Mouse (Mus musculus) midbrain, embryonic 16.5 days (tissue): Measurements from ENCODE around the gene Magi2. TPM values are rescaled to one million over a fixed set of nuclear protein-coding genes. Genes with fewer than 3 reads are reported as not detected.

Source experiments
- ATAC-seq: fragments of 200-750 bp; cut with Nextera tagmentation; 2 replicates; pipeline ENCODE4 v1.8.0; 2017; ENCODE audit warnings: moderate TSS enrichment
- H3K27ac ChIP-seq: fragments of 300-500 bp; sonication (generic); 2 replicates; pipeline ENCODE4 v1.5.1; 2014; ENCODE audit warnings: mild to moderate bottlenecking, low read length, mixed read lengths
- H3K27me3 ChIP-seq: fragments of 300-500 bp; sonication (generic); 2 replicates; pipeline ENCODE4 v1.6.1; 2014; ENCODE audit warnings: low read depth, low read length, mixed read lengths; ENCODE audit not compliant: control insufficient read depth, insufficient read depth
- H3K36me3 ChIP-seq: fragments of 300-500 bp; sonication (generic); 2 replicates; pipeline ENCODE4 v1.6.1; 2014; ENCODE audit warnings: mild to moderate bottlenecking, low read length, moderate library complexity, mixed read lengths; ENCODE audit not compliant: control insufficient read depth, insufficient read depth
- H3K4me1 ChIP-seq: fragments of 300-500 bp; sonication (generic); 2 replicates; pipeline ENCODE4 v1.6.1; 2014; ENCODE audit warnings: mild to moderate bottlenecking, low read length, mixed read lengths; ENCODE audit not compliant: control insufficient read depth, insufficient read depth
- H3K4me2 ChIP-seq: fragments of 300-500 bp; sonication (generic); 2 replicates; pipeline ENCODE4 v1.6.1; 2014; ENCODE audit warnings: mild to moderate bottlenecking, low read length, mixed read lengths
- H3K4me3 ChIP-seq: fragments of 300-500 bp; sonication (generic); 2 replicates; pipeline ENCODE4 v1.5.1; 2014; ENCODE audit warnings: low read depth, mild to moderate bottlenecking, low read length, moderate library complexity, mixed read lengths
- H3K9ac ChIP-seq: fragments of 300-500 bp; sonication (generic); 2 replicates; pipeline ENCODE4 v1.6.1; 2014; ENCODE audit warnings: low read depth, low read length, mixed read lengths
- H3K9me3 ChIP-seq: fragments of 300-500 bp; sonication (generic); replicated peaks from 2 replicates; pipeline ENCODE4 v1.6.1; 2014; ENCODE audit warnings: mild to moderate bottlenecking, low read length, mixed read lengths; ENCODE audit not compliant: control insufficient read depth, poor library complexity, severe bottlenecking
- WGBS: fragments of 180-500 bp; shearing (Covaris S2); extraction: QIAGEN DNeasy Blood & Tissue Kit; methylation state at CpG from one replicate; pipeline ENCODE4 v1.1.7; 2014; 5-methylcytosine and 5-hydroxymethylcytosine counted together
- polyA plus RNA-seq: library from polyadenylated mRNA; unstranded; fragments of >200 nt; fragmentation: Nextera tagmentation; extraction: Ambion mirVana; gene quantifications from 2 replicates; pipeline ENCODE4 v1.2.1, GENCODE M21; 2015

Gene Magi2
- polyA plus RNA-seq, 1 experiment from 2014 or later = 33.0 TPM

DNA sequence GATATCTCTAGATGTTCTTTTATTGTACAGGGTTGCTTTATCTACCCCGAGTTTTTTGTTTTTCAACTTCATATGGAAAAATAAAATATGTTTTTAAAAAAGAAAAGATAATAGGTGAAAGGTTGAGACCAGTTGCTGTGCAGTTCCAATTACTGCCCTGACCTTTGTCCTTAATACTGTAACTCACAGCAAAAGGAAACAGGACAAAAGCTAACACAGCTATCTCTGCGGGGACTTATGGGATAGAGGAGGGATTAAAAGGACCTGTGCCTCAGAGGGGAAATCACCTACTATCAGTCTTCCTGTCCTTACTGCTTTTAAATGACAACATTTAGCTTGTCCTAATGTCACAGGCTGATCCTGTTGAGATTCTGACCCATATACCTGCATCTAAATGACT is 599.1 kb downstream of the Magi2 start:
- no peak overlapping the region for H3K27ac ChIP-seq
- 76% methylated on average over 2 of the region's 2 CpGs for WGBS
- H3K4me3 ChIP-seq = no peak overlapping the region
- no peaks in the 10 kb centered on the region for H3K4me1 ChIP-seq
- H3K9ac ChIP-seq = no peak overlapping the region
- H3K4me2 ChIP-seq = no peak overlapping the region
- no peaks in the 10 kb centered on the region for H3K27me3 ChIP-seq
- no peaks in the 10 kb centered on the region for H3K36me3 ChIP-seq
- H3K9me3 ChIP-seq = no peaks in the 10 kb centered on the region
- ATAC-seq = no peak

DNA sequence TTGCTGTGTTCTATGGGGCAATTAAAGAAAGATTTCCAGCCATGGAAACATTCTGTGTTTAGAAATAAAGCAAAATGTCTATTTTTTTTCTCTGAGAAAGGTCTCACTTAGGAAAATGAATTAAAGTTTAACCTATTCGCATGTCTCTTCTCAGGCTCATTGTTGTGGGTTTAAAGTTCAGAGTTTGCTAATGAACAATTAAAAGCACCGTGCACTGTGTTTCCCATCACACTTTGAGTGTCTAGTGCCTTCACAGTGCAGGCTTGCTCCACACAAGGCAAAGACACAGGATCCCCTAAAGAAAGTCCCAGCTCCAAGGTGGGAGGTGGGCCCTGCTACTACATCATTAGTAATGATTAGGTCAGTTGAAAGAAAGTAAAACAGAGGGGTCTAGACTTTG is 602.5 kb downstream of the Magi2 start:
- H3K36me3 ChIP-seq = no peaks in the 10 kb centered on the region
- no peak overlapping the region for H3K4me3 ChIP-seq
- no peaks in the 10 kb centered on the region for H3K4me1 ChIP-seq
- 88% methylated on average over 2 of the region's 2 CpGs for WGBS
- no peak overlapping the region for H3K9ac ChIP-seq
- no peaks in the 10 kb centered on the region for H3K27me3 ChIP-seq
- no peak overlapping the region for H3K27ac ChIP-seq
- no peak for ATAC-seq
- no peak overlapping the region for H3K4me2 ChIP-seq
- H3K9me3 ChIP-seq = no peaks in the 10 kb centered on the region

DNA sequence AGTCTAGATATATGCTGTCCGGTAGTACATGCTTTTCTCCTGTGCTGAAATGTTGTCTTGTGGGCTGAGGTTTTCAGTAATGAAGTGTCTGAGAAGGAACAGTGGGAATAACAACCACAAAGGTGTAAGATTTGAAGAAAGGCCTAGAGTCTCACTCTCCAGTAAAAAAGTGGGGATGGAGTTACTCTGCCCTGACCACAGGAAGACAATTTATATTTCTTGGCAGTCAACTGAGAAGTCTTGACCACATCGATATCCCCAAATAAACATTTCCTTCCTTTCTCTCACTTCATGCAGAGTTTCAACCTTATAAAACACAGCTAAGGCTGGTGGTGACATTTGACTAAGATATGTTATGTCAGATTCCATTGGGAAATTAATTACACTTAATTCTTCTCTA is 636.0 kb downstream of the Magi2 start:
- H3K4me1 ChIP-seq = no peaks in the 10 kb centered on the region
- no peak overlapping the region for H3K27ac ChIP-seq
- H3K9ac ChIP-seq = no peak overlapping the region
- H3K36me3 ChIP-seq = no peaks in the 10 kb centered on the region
- no peaks in the 10 kb centered on the region for H3K9me3 ChIP-seq
- no peak overlapping the region for H3K4me3 ChIP-seq
- no peak for ATAC-seq
- 89% methylated on average over 2 of the region's 2 CpGs for WGBS
- H3K27me3 ChIP-seq = no peaks in the 10 kb centered on the region
- no peak overlapping the region for H3K4me2 ChIP-seq

DNA sequence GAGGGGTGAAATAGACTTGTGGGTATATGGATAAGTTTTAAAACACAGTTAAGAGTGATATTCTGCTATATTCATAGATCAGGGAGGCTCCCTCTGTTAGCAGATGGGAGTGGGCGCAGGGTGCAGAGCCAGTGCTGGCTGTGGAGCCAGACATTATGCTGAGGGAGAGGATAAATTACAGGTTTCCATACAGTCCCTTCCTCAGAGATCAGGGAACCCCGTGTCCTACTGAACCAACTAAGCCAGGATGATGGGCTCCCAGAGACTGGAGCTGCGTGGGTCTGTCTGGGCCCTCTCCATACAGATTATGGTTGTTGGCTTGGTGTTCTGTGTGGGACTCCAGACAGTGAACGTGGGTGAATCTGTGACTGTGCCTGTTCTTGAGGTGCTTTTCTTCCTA is 643.6 kb downstream of the Magi2 start:
- Histone ChIP-seq H3K27me3 (no peaks in the 10 kb centered on the region), H3K4me1 (no peaks in the 10 kb centered on the region), H3K4me3 (no peak overlapping the region), H3K9me3 (no peaks in the 10 kb centered on the region), H3K9ac (no peak overlapping the region), H3K36me3 (no peaks in the 10 kb centered on the region), H3K4me2 (no peak overlapping the region), H3K27ac (no peak overlapping the region)
- WGBS = 91% methylated on average over 4 of the region's 4 CpGs
- ATAC-seq = no peak

DNA sequence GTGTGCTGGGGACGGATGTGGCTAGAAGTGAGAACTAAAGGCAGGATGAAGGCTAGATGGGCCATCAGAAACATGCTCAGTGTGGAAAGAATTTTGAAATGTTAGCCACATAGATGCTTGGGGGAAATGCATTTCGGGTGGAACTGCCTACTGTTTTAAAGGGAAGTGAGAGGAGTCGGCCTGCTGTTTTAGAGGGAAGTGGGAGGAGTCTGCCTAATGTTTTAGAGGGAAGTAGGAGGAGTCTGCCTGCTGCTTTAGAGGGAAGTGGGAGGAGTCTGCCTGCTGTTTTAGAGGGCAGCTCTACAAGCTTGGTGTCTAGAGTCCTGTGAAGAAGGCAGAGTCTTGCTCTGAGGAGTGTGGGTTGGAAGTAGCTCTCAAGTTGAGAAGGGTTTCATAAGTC is 664.9 kb downstream of the Magi2 start:
- no peak overlapping the region for H3K27ac ChIP-seq
- no peaks in the 10 kb centered on the region for H3K9me3 ChIP-seq
- no peak overlapping the region for H3K4me3 ChIP-seq
- no peaks in the 10 kb centered on the region for H3K36me3 ChIP-seq
- H3K4me1 ChIP-seq = no peaks in the 10 kb centered on the region
- no peaks in the 10 kb centered on the region for H3K27me3 ChIP-seq
- WGBS = 78% methylated on average over 3 of the region's 3 CpGs
- no peak overlapping the region for H3K9ac ChIP-seq
- ATAC-seq = no peak
- H3K4me2 ChIP-seq = no peak overlapping the region

DNA sequence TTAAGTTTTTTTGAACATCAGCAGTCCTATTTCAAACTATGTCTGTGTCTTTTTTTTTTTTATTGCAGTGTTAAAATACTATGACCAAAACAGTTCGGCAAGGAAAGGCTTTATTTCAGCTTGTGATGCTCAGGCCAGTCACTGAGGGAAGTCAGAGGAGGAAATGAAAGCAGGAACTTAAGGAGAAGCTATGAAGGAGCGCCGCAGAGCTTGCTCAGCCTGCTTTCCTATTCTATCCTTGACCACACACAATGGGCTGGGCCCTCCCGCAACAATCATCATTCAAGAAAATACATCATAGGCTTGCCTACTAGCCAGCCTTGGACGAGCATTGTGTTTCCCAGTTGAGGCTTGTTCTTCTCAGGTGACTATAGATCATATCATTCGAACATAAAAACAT is 669.1 kb downstream of the Magi2 start:
- 83% methylated on average over 6 of the region's 6 CpGs for WGBS
- H3K36me3 ChIP-seq = no peaks in the 10 kb centered on the region
- H3K9me3 ChIP-seq = no peaks in the 10 kb centered on the region
- no peak overlapping the region for H3K27ac ChIP-seq
- H3K27me3 ChIP-seq = no peaks in the 10 kb centered on the region
- no peak overlapping the region for H3K9ac ChIP-seq
- ATAC-seq = no peak
- no peaks in the 10 kb centered on the region for H3K4me1 ChIP-seq
- no peak overlapping the region for H3K4me2 ChIP-seq
- no peak overlapping the region for H3K4me3 ChIP-seq

DNA sequence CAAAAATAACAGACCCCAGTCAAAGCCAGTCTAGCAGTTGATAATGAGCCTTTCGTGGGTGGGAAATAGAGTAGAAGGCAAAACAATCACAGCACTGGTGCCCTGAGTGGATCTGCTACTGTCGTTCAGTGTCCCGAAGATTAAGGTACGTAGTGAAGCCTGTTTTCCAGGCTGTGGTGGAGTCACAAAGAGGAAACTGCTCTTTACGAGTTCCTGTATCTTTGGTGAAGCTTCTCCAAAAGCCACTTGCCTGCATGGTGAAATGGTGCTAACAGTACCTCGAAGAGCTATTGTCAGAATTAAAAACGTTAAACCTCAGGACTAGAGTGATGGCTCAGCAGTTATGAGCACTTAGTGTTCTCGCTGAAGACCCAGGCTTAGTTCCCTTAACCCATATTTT is 674.8 kb downstream of the Magi2 start:
- WGBS = 83% methylated on average over 8 of the region's 8 CpGs
- ATAC-seq = no peak
- Histone ChIP-seq H3K4me2 (no peak overlapping the region), H3K36me3 (no peaks in the 10 kb centered on the region), H3K9ac (no peak overlapping the region), H3K27me3 (no peaks in the 10 kb centered on the region), H3K4me3 (no peak overlapping the region), H3K27ac (no peak overlapping the region), H3K9me3 (no peaks in the 10 kb centered on the region), H3K4me1 (0 out of 2 replicates have a peak, but pooled peaks cover under 1% of the 10 kb centered on the region)

DNA sequence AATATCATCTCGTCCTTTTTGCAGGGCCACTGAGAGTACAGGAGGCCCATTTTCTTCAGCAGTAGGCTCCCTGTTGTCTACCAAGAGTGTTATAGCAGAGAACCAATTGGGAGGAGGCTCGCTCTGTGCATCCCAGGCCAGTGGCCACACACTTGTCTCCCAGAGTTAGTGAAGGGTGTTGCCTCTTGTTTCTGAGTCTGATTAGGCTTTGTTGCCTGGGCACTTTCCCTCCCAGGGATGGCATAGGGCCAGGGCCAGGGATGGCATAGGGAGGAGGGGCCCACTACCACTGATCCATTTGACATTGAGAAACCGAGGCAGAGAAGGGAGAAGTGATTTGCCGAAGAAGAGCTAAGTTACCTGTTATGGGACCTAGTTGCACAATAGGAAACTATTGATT is 679.8 kb downstream of the Magi2 start:
- Histone ChIP-seq H3K4me3 (no peak overlapping the region), H3K9me3 (no peaks in the 10 kb centered on the region), H3K36me3 (no peaks in the 10 kb centered on the region), H3K9ac (no peak overlapping the region), H3K4me1 (peaks cover 13% of the 10 kb centered on the region), H3K27ac (no peak overlapping the region), H3K27me3 (no peaks in the 10 kb centered on the region), H3K4me2 (no peak overlapping the region)
- WGBS = 70% methylated on average over 4 of the region's 4 CpGs
- 0 out of 2 replicates have a peak, but pooled peaks have one; percentile 9 for ATAC-seq

DNA sequence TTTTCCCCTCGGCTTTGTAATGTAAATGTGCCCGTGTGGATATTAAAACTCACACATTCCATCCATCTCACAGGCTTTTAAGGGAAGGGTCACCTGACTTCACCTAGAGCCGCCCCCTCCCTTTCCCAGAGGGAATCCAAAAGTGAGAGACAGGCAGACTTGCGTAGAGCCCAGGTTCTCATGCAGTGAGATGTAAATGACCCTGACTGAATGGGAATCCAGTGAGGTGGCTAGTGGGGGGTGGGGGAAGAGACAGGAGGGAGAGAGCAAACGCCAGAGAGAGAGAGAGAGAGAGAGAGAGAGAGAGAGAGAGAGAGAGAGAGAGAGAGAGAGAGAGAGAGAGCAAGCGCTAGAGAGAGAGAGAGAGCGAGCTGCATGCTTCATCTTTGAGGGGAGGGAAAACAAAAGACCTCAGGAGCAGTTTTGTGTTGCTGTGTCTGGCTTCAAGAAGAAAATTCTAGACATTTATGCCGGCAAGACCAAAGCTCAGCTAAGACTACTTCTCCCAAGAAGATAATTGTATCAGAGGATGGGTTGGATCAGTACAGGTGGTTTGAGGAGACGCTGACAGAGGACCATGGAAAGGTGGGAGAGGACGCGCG is 680.6 kb downstream of the Magi2 start:
- Histone ChIP-seq H3K9me3 (no peaks in the 10 kb centered on the region), H3K4me3 (peak overlapping the region; percentile 50), H3K27me3 (no peaks in the 10 kb centered on the region), H3K9ac (peak overlapping the region; percentile 79), H3K4me1 (peaks cover 18% of the 10 kb centered on the region), H3K27ac (peak overlapping the region; percentile 85), H3K4me2 (peak overlapping the region; percentile 63), H3K36me3 (no peaks in the 10 kb centered on the region)
- under 1% methylated on average over 12 of the region's 12 CpGs for WGBS
- peak; percentile 75 for ATAC-seq
